Mouse (Mus musculus): ENCODE measurements around the gene Tspo. TPM values are rescaled to one million over a fixed set of nuclear protein-coding genes. Genes with fewer than 3 reads are reported as not detected.

Tspo gene
- total and polyA plus RNA-seq, 3 experiments: 66.5 to 80.0 TPM; not detected in 1

GRCm38 (mm10) chr15:83583419-83584156, 20.2 kb downstream of the Tspo start (continued):
- TF ChIP-seq ZC3H11A (IDR thresholded peaks at IDR 0.05; ENCODE audit: low read depth, low read length) (no peak), KAT2A (conservative IDR thresholded peaks at IDR 0.05; ENCODE audit: low read depth, low read length) (no peak), ZMIZ1 (IDR thresholded peaks at IDR 0.05; ENCODE audit: low read depth, low read length) (no peak), POLR2AphosphoS2 (IDR thresholded peaks at IDR 0.05; ENCODE audit: low read length) (no peak)

- Histone ChIP-seq H3K27me3 (ENCODE audit: control insufficient read depth in 1 of 2, insufficient read depth in 2 of 2, low read length in 2 of 2) (no peaks in the 10 kb centered on the region), H3K4me3 (ENCODE audit: control insufficient read depth in 1 of 2, insufficient read depth in 1 of 2, low read depth in 2 of 2, low read length in 2 of 2) (no peak overlapping the region), H3K4me1 (ENCODE audit: control insufficient read depth in 1 of 2, insufficient read depth in 2 of 2, low read length in 2 of 2) (peaks cover 0 to 7% of the 10 kb centered on the region in 2 experiments; a peak in 3 of 4 replicates), H3K9ac (ENCODE audit: control insufficient read depth, low read depth, low read length, poor library complexity, severe bottlenecking) (no peak overlapping the region), H3K9me3 (replicated peaks; ENCODE audit: insufficient read depth, low read length) (no peaks in the 10 kb centered on the region), H3K27ac (ENCODE audit: control insufficient read depth, low read depth, low read length) (no peak overlapping the region), H3K36me3 (ENCODE audit: control insufficient read depth in 1 of 2, insufficient read depth in 2 of 2, low read length in 2 of 2) (peaks cover 6 to 11% of the 10 kb centered on the region in 2 experiments), H3K79me2 (ENCODE audit: control insufficient read depth, insufficient read depth, low read length, poor library complexity) (peaks cover under 1% of the 10 kb centered on the region; the same call in 1 of the 2 replicates)
- TF ChIP-seq ELF1 (IDR thresholded peaks at IDR 0.05; ENCODE audit: low read depth, low read length) (no peak), CHD2 (IDR thresholded peaks at IDR 0.05; ENCODE audit: low read length) (no peak), NELFE (IDR thresholded peaks at IDR 0.05; ENCODE audit: low read depth, low read length) (no peak), UBTF (IDR thresholded peaks at IDR 0.05; ENCODE audit: borderline replicate concordance, insufficient read depth, low read depth, low read length) (no peak)
- DNase-seq (ENCODE audit: low read depth, low spot score): no peak
These were observed 21.4 kb downstream of the Tspo start for GRCm38 (mm10) chr15:83584741-83585220.

GRCm38 (mm10) chr15:83590841-83591240, 27.4 kb downstream of the Tspo start:
- no peak for DNase-seq (ENCODE audit: low read depth, low spot score)
- peaks cover 17 to 23% of the 10 kb centered on the region in 2 experiments for H3K4me1 ChIP-seq (ENCODE audit: control insufficient read depth in 1 of 2, insufficient read depth in 2 of 2, low read length in 2 of 2)
- H3K27ac ChIP-seq (ENCODE audit: control insufficient read depth, low read depth, low read length): no peak overlapping the region
- no peaks in the 10 kb centered on the region for H3K27me3 ChIP-seq (ENCODE audit: control insufficient read depth in 1 of 2, insufficient read depth in 2 of 2, low read length in 2 of 2)
- TF ChIP-seq ETS1 (IDR thresholded peaks at IDR 0.05; ENCODE audit: low read depth, low read length) (no peak), TCF12 (IDR thresholded peaks at IDR 0.05; ENCODE audit: low read depth, low read length) (no peak), UBTF (IDR thresholded peaks at IDR 0.05; ENCODE audit: borderline replicate concordance, insufficient read depth, low read depth, low read length) (no peak), MYB (IDR thresholded peaks at IDR 0.05; ENCODE audit: low read depth, low read length) (no peak), JUND (IDR thresholded peaks at IDR 0.05; ENCODE audit: low read depth, low read length) (no peak), KAT2A (conservative IDR thresholded peaks at IDR 0.05; ENCODE audit: low read depth, low read length) (no peak), MAZ (IDR thresholded peaks at IDR 0.05; ENCODE audit: low read depth, low read length) (no peak), POLR2AphosphoS2 (IDR thresholded peaks at IDR 0.05; ENCODE audit: low read length) (no peak), EP300 (IDR thresholded peaks at IDR 0.05; ENCODE audit: low read depth in 1 of 2, low read length in 2 of 2) (no peak), GATA1 (IDR thresholded peaks at IDR 0.05; ENCODE audit: low read depth, low read length) (no peak), NELFE (IDR thresholded peaks at IDR 0.05; ENCODE audit: low read depth, low read length) (no peak), POLR2AphosphoS5 (IDR thresholded peaks at IDR 0.05; ENCODE audit: borderline replicate concordance, low read depth, low read length) (no peak), USF1 (IDR thresholded peaks at IDR 0.05; ENCODE audit: low read depth, low read length) (no peak), ZNF384 (IDR thresholded peaks at IDR 0.05; ENCODE audit: low read depth, low read length) (no peak), SIN3A (IDR thresholded peaks at IDR 0.05; ENCODE audit: low read length) (no peak), USF2 (IDR thresholded peaks at IDR 0.05; ENCODE audit: borderline replicate concordance in 1 of 2, insufficient read depth in 1 of 2, low read depth in 1 of 2, low read length in 2 of 2) (no peak)
- no peaks in the 10 kb centered on the region for H3K9me3 ChIP-seq (replicated peaks; ENCODE audit: insufficient read depth, low read length)
- H3K9ac ChIP-seq (ENCODE audit: control insufficient read depth, low read depth, low read length, poor library complexity, severe bottlenecking): no peak overlapping the region
- H3K36me3 ChIP-seq (ENCODE audit: control insufficient read depth in 1 of 2, insufficient read depth in 2 of 2, low read length in 2 of 2): peaks cover 12 to 20% of the 10 kb centered on the region in 2 experiments
- H3K79me2 ChIP-seq (ENCODE audit: control insufficient read depth, insufficient read depth, low read length, poor library complexity): peaks cover 43% of the 10 kb centered on the region
- no peak overlapping the region for H3K4me3 ChIP-seq (ENCODE audit: control insufficient read depth in 1 of 2, insufficient read depth in 1 of 2, low read depth in 2 of 2, low read length in 2 of 2)

Measured in MEL (cell line).